Mouse (Mus musculus) cerebellum, postnatal 10 days (tissue): ENCODE results near the gene Zdhhc9.

Experiments used
- DNase-seq, 2 experiments: peaks; one replicate each; pipeline ENCODE4 v3.0.0; 2021; ENCODE audit warnings: mixed read lengths in 2 of 2

The Zdhhc9 gene

DNA sequence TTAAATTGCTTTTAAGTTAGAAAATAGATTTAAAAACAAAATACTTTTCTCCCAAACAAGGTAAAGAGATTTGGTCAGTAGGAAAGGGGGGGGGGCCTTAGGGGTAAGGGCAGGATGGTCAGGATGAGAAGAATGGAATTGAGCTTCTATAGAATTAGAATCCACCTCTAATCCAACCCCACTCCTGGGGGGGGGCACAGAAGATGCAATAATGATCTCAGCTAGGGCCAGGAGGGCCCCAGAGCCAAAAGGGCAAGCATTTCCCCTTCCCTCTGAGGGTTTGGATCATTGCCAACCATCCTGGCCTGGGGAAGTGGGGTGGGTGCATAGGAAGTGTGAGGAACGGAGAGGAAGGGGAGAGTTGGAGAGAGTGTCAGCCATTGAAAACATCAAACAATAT is 38.3 kb downstream of the Zdhhc9 start:
- no peak for DNase-seq

DNA sequence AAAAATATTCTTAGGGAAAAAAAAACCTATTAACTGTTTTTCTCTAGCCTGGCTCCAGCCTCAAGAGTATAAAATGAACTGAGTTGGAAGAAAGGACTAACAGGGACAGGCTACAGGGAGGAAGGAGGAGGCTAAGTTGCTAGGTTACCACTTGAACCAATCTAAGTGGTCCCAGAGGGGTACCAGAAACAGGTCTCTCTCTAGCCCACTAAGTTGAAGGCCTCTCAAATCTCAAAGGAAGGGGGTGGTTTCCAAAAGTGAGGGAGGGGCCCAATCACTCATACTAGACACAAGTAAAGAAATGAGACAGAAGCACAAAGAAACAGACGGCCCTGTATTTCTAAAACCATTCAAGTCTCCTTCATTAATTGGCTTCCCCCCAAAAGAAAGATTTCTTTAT is 38.8 kb downstream of the Zdhhc9 start:
- DNase-seq: no peak

DNA sequence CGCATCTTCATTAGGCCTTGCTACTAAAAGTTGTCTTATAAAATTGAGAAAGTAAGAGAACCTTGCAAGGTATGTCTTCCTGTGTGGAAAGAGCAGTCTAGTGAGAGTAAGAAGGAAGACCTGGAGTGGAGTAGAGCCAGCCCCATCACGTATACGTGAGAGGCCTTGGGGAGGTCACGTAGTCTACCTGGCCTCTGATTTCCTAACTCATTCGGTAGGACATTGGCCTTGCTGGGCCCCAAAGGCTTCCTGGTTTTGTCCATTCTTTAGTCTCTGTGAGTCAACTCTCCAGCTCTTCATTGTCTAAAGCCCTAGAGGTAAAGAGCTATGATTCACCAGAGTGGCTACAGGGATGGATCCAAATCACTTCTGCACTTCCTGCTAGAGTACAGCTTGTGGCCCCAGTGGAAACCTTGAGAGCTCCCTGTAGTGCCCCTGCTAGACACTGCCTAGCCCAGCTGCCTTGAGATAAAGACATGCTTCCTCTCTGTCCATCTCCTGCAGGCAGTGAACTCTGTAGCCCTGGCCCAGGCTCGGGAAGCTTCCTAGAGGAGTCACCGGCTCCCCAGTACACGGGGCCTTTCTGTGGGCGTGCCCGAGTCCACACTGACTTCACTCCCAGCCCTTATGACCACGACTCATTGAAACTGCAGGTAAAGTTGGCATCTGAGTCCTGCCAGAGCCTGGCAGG is 50.3 kb downstream of the Zdhhc9 start:
- DNase-seq: no peak

DNA sequence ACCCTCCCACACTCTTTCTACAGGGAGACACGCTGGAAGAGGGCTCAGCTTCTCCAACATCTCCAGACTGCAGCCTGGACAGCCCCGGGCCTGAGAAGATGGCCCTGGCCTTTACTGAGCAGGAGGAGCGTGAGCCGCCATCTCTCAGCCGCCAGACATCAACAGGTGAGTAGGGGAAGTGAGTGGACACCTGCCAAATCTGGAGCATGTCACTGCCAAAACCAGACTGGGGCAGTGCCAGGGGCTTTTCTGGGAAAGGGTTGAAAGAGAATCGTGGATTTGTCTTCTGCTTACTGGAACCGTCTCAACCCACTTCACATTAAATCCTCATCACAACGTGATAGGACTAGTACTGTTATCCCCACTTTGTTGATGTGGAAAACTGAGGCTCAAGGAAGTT is 51.3 kb downstream of the Zdhhc9 start:
- DNase-seq: peak; percentile 76

DNA sequence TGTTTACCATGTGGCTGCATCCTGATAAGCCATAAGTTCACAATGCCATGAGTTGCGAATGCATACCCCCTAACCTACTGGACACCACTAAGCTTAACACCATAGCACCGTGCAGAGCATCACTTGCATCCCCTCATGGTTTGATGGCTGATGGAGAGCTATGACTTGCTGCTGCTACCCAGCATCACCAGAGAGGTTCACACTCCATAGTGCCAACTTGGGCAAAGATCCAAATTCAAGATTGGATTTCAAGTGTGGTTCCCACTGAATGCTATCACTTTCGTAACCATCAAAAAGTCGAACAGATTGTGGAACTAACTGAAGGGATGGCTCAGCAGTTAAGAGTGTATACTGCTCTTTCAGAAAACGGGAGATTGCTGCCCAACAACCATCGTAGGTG is 53.2 kb downstream of the Zdhhc9 start:
- no peak for DNase-seq

DNA sequence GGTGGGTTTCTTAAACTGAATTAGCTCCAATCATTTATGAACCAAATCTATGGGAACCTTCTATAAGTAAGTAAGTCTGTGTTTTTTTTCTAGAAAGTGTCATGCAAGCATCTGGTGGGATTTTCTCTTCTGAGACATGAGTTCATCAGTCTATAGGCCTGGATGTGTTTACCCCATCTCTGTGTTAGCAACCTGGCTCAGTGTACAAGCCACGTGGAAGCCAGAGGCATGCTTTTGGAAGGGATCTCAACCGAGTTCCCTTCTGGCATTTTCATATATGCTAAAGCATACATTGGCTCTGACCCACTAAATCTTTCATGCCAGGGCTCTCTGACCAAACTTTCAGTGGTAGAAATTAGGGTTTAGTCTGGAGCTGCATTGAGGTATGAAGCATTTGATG is 54.7 kb downstream of the Zdhhc9 start:
- no peak for DNase-seq

DNA sequence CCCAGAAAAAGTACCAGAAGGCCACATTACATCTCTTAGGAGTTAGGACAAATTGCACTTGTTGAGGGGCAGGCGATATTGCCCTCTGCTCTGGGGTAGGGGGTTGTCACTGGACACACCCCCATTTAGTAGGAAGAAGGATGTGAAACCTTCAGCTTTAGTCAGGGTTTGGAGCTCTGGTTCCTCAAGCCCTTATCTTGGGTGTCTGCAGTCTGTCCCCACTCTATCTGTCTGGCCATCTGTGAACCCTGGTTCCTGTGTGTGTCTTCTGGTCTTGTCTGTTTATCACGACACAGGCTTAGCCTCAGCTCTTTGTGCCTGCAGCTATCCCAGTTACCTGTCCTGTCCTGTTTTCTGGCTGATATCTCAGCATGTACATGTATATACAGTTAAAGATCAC is 55.3 kb downstream of the Zdhhc9 start:
- no peak for DNase-seq

DNA sequence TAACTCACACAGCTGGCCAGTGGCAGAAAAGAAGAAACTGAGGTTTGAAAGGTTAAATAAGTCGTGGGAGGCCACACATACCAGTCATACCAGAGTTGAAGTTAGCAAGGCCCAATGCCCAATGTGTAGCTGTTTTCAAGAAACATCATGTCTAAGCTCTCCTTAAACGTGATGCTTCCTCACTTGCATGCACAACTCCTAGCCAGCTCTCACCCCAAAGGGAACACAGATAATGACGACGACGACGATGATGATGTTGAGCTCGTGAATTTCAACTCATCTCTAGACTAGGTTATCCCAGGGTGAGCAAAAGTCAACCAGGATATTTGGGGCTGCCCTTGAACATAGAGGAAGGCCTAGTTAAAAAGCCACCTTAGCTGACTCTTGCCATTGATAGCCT is 56.6 kb downstream of the Zdhhc9 start:
- DNase-seq: no peak

DNA sequence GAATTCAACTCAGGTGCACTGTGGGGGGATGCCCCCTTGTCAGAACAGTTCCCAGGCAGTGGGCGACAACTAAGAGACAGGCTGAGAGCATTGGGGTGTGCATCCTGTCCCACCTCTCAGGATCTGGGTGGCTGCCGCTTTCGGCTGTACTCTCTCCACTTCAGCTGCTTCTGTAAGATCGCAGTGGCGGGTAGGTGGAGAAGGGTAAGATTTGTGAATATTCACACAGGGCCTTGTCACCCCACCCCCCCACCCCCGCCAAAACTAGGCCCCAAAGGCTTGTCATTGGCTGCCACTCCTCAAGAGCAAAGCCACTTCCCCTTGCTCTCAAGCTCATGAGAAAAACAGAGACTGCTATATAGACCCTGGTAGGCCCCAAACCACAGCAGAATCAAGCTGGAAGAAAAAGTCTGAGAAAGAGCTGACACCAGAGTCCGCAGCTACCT is 60.9 kb downstream of the Zdhhc9 start:
- no peak for DNase-seq

DNA sequence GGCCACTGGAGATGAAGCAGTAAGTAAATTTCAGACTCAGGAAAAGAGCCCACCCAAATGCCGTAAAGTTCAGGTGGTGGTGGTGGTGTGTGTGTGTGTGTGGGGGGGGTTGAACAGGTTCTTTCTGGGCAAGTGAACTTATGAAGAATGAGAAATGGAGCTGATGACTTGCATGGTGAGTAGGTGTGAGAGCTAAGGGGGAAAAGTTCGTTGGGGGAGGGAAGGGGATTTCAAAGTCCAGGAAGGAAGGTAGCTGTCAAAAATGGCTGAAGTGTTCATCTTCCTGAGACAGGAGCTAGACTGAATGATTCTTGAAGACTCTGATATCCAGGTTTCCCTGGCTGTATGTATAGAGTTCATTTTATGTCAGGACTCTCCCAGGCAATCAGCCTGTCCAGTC is 61.5 kb downstream of the Zdhhc9 start:
- DNase-seq: no peak

DNA sequence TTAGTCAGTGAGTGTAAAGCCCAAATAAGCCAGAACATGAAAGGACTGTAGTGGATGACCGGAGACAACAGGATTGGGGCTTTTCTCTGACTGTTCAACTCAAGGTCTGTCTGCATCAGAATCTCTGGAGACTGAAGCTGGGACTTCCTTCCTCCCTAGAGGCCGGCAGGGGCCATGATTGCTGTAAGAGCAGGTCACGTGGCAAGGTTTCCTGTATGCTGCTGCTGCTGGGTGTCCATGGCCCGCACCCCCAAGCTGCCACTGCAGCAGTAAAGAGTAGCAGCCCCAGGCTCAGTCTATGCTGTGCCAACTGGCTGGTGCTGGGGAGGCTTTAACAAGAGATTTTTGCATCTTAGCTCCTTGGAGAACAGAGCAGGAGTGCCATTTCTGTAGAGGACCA is 62.4 kb downstream of the Zdhhc9 start, which contains the start of gene Sash3:
Gene Sash3, plus strand, starts transcription at position 175 of the 400 bp plus-strand sequence.
- no peak for DNase-seq

DNA sequence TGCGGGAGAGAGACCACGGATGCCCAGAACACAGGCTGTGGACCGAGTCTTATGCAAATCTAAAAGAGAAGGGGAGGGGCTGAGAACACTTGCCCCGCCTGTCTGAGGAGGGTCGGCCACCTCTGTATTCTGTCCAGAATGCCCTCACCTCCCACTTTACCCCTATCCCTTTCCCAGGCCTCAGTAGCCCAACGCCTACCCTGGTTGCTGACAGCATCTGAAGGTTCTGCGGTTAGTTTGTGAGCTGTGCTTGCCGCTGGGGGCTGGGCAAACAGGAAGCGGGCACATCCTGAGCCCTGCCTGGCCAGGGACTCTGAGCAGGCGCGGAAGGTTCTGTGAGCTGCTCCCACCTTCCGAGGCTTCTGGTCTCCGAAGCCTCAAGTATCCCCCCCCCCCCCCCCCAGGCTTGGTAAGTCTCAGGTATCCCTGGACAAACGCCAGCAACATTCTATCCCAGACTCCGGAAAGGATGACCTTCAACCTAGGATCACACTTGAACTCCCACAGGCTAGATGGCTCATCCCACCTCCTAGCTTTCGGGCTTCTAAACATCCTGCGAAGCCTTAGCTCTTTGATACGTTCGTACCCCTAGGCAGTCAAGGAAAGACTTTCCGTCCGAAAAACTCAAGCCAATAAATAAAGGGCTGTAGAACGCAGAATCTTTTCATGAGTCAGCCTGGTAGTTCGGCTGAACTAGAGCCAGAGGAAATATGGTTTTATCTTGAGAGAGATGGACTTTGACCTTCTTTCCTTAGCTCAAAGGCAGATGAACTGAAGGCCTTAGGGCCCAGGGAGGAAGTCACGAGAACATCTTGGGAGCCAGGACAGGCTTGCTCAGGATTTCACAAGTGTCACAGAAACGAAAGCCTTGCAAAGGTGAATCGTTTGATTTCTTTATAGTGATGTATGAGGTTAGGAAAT is 65.0 kb downstream of the Zdhhc9 start:
- no peak for DNase-seq

DNA sequence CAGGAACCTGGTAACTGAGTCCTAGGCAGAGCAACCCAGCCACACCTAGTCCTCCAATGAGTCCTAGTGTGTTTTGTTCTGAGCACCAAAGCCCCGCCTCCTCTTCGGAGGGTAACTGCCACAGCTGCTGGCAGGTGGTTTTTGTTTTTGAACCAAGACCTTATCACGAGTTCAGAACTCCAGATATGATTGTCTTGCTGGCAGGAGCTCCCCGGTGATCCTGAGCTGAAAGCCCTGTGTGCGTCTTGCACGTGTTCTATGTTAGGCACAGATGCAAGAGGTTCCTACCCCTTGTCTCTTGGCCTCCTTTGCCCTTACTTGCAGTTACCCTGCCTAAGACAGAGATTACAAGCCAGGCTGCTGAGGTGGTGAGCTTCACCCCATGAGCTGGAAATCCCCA is 67.2 kb downstream of the Zdhhc9 start:
- no peak for DNase-seq

DNA sequence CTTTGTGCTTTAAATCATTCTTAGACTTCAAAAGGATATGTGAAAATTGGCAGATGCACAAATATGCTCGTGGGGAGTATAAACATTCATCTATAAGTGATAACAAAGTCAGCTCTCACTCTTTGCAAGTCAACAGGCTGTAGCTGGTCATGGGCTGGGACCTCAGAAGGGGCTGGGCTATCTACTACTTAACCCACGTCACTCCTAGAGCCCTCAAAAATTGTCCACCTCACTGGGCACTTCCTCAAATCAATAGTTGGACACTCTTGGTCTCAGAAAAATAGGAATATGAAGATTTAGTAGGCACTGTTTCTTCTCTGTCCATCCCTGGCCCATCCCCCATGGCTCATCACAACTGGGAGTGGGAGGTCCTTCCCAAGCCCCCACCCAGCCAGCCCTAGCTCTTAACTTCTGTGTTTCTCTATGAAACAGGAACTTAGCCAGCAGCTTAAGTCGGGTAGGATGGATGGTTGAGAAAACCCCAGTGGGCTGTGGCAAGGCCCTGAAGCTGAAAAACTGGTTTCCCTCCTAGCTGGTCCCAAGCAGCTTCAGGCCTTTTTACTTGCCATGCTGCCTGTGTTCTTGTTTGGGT is 68.3 kb downstream of the Zdhhc9 start:
- no peak for DNase-seq

DNA sequence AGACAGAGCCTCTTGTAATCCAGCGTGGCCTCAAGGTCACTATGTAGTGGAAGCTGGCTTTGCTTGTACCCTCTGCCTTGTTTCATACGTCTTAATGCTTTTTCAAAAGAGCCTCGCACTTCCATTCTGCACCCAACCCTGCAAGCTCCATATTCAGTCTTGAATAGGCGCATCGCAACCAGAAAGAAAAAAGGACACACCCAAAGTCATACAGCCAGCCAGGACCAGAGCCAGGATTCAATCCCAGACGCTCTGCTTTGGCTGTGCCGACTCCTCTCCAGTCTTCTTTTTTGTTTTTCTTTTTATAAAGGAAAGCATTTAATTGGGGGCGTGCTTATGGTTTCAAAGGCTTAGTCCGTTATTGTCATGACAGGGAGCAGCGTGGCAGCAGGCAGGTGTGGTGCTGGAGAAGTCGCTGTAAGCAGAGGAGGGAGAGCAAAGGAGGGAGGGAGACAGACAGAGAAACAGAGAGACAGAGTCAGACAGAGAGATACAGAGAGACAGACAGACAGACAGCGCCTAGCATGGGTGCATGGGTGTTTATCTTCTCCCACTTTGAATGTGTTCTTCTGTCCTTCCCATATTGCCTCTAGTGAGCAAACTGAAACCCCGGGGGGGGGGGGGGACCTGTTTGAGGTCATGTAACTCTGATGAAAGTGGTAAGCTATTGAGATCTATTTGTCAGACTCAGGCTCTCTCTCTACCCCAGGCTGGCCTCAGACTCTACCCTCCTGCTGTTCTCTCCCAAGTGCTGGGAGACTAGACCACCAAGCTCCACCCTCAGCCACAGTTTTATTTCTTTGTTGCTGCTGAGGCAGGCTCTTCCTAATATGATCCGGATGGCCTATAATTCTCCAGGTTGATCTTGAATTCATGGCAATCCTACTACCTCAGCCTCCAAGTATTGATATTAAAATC is 69.1 kb downstream of the Zdhhc9 start:
- DNase-seq: no peak

DNA sequence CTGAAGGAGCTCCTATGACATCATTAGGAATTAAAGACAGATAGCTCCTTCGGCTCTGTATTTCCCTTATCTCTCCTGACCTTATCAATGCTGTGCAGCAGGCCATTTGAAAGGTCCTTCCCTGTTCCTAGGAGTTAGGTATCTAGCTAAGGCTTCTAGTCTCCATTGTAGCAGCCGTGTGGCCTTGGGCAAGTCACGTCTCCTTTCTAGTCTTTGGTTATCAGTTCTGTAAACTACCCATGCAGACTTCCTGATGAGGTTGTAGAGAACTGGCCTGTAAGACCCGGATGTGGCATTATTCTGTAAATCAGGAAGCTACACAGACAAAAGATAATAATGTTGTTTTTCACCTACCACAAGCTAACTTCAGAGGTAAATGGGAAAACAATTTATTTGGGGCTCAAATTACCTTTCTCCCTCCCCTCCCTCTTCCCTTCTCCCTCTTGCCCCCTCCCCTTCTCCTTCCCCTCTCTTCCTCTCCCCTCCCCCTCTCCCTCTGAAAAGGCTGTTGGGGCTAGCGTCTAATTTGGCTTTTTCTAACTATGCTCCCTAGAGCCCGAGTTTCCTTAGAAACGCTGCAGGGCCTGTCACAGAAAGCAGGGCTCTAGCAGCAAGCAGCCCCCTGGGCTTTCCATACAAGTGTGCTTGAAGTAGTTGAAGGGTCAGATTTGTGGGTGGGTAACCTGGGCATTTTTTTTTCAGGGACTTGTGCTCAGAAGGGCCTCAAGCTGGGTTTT is 70.0 kb downstream of the Zdhhc9 start:
- DNase-seq: no peak

DNA sequence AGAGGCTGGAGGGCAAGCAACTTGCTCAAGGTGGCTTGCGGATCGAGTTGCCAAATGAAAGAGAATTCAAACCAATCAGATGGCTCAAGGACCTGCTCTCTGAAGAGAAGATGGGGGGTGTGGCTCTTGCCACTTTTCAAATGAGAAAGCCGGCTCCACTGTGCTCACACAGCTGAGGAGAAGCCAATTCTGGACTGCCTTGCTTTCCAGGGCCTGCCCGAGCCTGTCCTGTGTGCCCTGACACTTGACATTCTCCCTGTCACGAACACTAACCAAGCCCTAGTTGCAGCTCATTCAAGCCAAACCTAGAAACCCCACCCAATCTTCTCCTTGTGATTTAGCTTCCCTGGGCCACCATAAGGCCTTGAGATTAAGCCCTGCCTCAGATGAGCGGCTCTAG is 70.7 kb downstream of the Zdhhc9 start:
- no peak for DNase-seq

DNA sequence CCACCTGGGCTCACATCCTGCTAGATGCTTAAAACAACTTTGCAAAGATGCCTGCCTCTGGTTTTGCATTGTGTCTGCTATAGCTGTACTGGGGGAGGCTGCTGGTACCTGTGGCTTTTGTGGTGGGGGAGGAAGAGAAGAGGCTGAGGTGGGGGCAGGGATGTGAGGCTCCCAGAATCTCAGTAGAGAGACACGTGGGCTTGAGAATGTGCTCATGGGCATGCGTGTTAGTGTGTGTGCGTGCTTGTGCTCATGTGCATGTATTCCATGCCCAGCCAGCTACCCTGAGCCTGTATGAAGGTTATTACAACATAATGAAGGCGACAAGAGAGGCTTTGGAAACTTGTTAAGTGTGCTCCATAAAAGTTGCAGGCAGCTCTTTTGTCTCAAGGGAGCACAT is 71.7 kb downstream of the Zdhhc9 start:
- no peak for DNase-seq

DNA sequence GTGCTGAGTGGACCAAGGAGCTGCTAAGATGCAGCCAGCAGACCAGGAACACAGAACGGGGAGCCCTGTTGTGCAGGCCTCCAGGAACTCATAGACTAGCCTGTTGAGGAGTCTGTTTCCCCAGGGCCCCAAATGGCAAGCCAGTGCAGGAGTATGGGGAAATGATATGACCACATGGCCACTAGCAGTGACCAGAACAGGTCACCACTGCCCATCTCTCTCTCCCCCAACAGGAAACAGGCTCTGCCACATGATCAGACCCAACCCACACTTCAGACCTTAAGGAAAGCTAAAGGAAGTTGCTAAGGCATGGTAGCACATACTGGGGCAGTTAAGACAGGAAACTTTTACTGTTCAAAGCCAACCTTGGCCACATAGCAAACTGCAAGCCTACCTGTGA is 79.5 kb downstream of the Zdhhc9 start:
- no peak for DNase-seq

DNA sequence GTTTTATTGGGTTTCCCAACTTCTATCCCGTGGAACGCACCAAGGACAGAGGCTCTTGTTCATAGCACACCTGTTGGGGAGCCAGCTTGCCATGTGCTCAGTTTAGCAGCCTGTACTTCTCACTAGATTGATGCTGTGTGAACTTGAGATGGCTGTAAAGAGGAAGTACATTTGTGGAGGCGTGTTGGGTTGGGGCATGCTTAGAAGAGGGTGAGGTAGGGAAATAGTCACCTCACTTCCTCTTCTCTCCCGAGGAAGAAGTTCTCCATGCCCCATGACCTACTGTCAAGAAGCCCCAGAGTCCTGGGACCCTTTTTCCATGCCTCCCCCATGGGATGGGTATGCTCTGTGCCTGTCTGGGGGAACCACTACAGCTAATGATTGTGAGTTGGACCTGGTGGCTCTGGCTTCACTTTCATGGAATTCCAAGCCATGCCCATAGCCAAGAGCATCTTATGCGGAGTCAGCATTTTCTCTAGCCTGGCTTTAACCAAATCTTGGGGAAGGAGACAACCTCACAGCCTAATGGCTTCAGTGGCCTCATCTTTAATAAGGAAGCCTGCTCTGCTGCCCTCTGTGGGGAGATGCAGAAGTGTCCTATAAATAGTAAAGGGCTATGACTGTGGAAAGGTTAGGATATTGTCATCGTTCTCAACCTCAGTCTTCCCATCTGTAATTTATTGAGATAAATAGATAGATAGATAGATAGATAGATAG is 81.0 kb downstream of the Zdhhc9 start:
- peak in 1 of 2 experiments; percentile 26 for DNase-seq

DNA sequence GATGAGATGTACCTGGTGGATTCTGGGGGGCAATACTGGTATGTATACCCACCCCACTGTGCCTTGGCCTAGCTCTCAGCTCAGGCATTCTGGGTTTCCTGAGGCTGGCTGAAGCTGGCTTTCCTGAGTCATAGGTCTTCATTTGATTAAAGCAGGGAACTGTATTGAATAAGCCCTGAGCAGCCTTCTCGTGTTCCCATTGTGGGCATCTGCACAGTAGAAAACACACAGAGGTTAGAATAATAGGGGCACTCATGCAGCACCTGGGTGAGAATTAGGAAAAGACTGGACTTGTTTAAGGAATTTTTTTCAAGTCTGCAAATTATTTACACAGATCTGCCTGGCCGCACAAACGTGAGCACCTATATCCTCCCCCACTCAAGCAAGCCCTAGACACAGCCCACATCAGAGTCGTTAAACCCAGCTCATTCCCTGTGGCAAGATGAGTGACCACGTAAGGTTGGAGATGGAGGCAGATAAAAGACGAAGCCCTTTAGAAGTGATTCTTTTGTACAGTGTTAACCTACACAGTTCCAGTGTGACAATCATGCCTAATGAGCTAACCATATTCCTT is 81.7 kb downstream of the Zdhhc9 start:
- DNase-seq: no peak
